Mouse (Mus musculus): ENCODE data around the gene Ppp2r5a. TPM values are rescaled to one million over a fixed set of nuclear protein-coding genes. Genes with fewer than 3 reads are reported as not detected.
A peak's percentile ranks its signal among the peaks of the same experiment; 100 is the strongest.

The Ppp2r5a gene
- polyA plus RNA-seq, 1 experiment: 263 TPM

DNA sequence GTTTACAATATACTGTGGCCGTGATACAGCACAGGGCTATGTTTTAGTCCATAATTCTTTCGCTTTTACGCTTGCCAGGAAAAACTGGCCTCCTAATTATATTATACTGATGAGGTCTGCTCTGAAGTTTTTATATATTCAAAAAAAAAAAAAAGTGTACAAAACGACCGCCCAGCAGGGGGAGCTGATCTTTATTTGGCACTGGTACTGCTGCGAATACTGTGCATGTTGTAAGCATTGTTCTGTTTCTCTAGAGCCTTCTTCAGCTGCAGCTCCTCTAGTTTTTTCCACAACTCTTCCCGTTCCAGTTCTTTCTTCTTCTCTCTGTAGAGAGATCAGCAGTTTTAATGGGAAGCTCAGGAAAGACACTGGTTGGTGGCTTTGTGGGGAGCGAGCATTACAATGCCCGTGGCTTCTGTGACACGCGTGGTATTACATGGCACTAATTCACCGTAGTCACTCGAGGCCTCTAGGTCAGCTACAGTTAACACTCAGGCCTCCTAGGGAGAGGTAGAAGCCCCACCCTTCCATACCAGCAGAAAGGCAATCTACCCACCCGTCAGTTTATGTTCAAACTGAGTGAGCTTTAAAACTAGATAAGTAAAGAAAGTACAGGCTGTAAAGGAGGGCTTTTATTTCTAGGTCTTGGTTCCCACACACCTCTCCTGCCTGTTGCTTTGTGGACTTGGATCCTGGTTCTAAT is 50.1 kb downstream of the Ppp2r5a start:
- TF ChIP-seq POLR2A (IDR thresholded peaks at IDR 0.05; ENCODE audit: insufficient read depth, low read depth, low read length) (no peak), CTCF (IDR thresholded peaks at IDR 0.05; ENCODE audit: insufficient read depth, low read depth, low read length) (no peak)
- Histone ChIP-seq H3K27ac (ENCODE audit: insufficient read depth, low read depth, low read length) (0 out of 2 replicates have a peak overlapping the region, but pooled peaks have one; percentile 15), H3K4me1 (ENCODE audit: control insufficient read depth, insufficient read depth, low read length) (peaks cover 2% of the 10 kb centered on the region; the same call in 1 of the 2 replicates), H3K4me3 (ENCODE audit: insufficient read depth, low read depth, low read length) (no peak overlapping the region)
- 42% methylated on average over 14 of the region's 14 CpGs for WGBS

DNA sequence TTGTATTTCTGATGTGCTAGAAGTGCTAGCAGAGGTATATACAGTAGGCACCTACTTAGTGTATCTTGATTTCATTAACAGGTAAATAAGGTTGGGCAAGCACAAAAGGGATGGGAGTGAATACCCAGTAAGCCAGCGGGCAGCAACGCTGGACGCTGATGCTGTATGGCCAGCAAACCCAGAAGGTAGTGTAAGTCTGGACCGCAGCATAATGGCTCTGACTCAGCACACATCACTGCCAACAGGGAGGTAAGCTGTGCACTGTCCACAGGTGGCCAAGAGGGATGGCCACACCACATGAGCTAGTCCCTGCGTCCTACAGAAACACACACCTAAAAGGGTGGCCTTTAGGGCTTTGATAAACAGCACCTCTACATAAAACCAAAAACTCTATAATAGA is 52.7 kb downstream of the Ppp2r5a start:
- H3K27ac ChIP-seq (ENCODE audit: insufficient read depth, low read depth, low read length): no peak overlapping the region
- H3K4me1 ChIP-seq (ENCODE audit: control insufficient read depth, insufficient read depth, low read length): 0 out of 2 replicates have a peak, but pooled peaks cover 2% of the 10 kb centered on the region
- no peak overlapping the region for H3K4me3 ChIP-seq (ENCODE audit: insufficient read depth, low read depth, low read length)
- no peak for TF ChIP-seq POLR2A (IDR thresholded peaks at IDR 0.05; ENCODE audit: insufficient read depth, low read depth, low read length)
- TF ChIP-seq CTCF (IDR thresholded peaks at IDR 0.05; ENCODE audit: insufficient read depth, low read depth, low read length): no peak
- WGBS: 90% methylated on average over 5 of the region's 5 CpGs

GRCm38 (mm10) chr1:191349486-191350037 is 53.5 kb downstream of the Ppp2r5a start:
- Histone ChIP-seq H3K4me1 (ENCODE audit: control insufficient read depth, insufficient read depth, low read length) (0 out of 2 replicates have a peak, but pooled peaks cover 2% of the 10 kb centered on the region), H3K4me3 (ENCODE audit: insufficient read depth, low read depth, low read length) (no peak overlapping the region), H3K27ac (ENCODE audit: insufficient read depth, low read depth, low read length) (no peak overlapping the region)
- 73% methylated on average over 23 of the region's 23 CpGs for WGBS
- TF ChIP-seq POLR2A (IDR thresholded peaks at IDR 0.05; ENCODE audit: insufficient read depth, low read depth, low read length) (no peak), CTCF (IDR thresholded peaks at IDR 0.05; ENCODE audit: insufficient read depth, low read depth, low read length) (no peak)

- TF ChIP-seq POLR2A (IDR thresholded peaks at IDR 0.05; ENCODE audit: insufficient read depth, low read depth, low read length): no peak
- Histone ChIP-seq H3K4me3 (ENCODE audit: insufficient read depth, low read depth, low read length) (no peak overlapping the region), H3K4me1 (ENCODE audit: control insufficient read depth, insufficient read depth, low read length) (0 out of 2 replicates have a peak, but pooled peaks cover 2% of the 10 kb centered on the region), H3K27ac (ENCODE audit: insufficient read depth, low read depth, low read length) (no peak overlapping the region)
- 69% methylated on average over 5 of the region's 5 CpGs for WGBS
These were observed 54.1 kb downstream of the Ppp2r5a start for GRCm38 (mm10) chr1:191348996-191349395.

GRCm38 (mm10) chr1:191348592-191348991 is 54.5 kb downstream of the Ppp2r5a start:
- Histone ChIP-seq H3K4me1 (ENCODE audit: control insufficient read depth, insufficient read depth, low read length) (0 out of 2 replicates have a peak, but pooled peaks cover 2% of the 10 kb centered on the region), H3K4me3 (ENCODE audit: insufficient read depth, low read depth, low read length) (no peak overlapping the region), H3K27ac (ENCODE audit: insufficient read depth, low read depth, low read length) (no peak overlapping the region)
- TF ChIP-seq CTCF (IDR thresholded peaks at IDR 0.05; ENCODE audit: insufficient read depth, low read depth, low read length): no peak
- no peak for TF ChIP-seq POLR2A (IDR thresholded peaks at IDR 0.05; ENCODE audit: insufficient read depth, low read depth, low read length)
- WGBS: 86% methylated on average over 2 of the region's 2 CpGs

GRCm38 (mm10) chr1:191347602-191348001 is 55.5 kb downstream of the Ppp2r5a start:
- Histone ChIP-seq H3K27ac (ENCODE audit: insufficient read depth, low read depth, low read length) (no peak overlapping the region), H3K4me1 (ENCODE audit: control insufficient read depth, insufficient read depth, low read length) (0 out of 2 replicates have a peak, but pooled peaks cover 2% of the 10 kb centered on the region), H3K4me3 (ENCODE audit: insufficient read depth, low read depth, low read length) (no peak overlapping the region)
- 93% methylated on average over 8 of the region's 8 CpGs for WGBS
- TF ChIP-seq CTCF (IDR thresholded peaks at IDR 0.05; ENCODE audit: insufficient read depth, low read depth, low read length) (no peak), POLR2A (IDR thresholded peaks at IDR 0.05; ENCODE audit: insufficient read depth, low read depth, low read length) (no peak)

GRCm38 (mm10) chr1:191340530-191340929 is 62.5 kb downstream of the Ppp2r5a start:
- H3K4me3 ChIP-seq (ENCODE audit: insufficient read depth, low read depth, low read length): no peak overlapping the region
- TF ChIP-seq POLR2A (IDR thresholded peaks at IDR 0.05; ENCODE audit: insufficient read depth, low read depth, low read length) (no peak), CTCF (IDR thresholded peaks at IDR 0.05; ENCODE audit: insufficient read depth, low read depth, low read length) (no peak)
- no peaks in the 10 kb centered on the region for H3K4me1 ChIP-seq (ENCODE audit: control insufficient read depth, insufficient read depth, low read length)
- 81% methylated on average over 4 of the region's 4 CpGs for WGBS
- H3K27ac ChIP-seq (ENCODE audit: insufficient read depth, low read depth, low read length): no peak overlapping the region

DNA sequence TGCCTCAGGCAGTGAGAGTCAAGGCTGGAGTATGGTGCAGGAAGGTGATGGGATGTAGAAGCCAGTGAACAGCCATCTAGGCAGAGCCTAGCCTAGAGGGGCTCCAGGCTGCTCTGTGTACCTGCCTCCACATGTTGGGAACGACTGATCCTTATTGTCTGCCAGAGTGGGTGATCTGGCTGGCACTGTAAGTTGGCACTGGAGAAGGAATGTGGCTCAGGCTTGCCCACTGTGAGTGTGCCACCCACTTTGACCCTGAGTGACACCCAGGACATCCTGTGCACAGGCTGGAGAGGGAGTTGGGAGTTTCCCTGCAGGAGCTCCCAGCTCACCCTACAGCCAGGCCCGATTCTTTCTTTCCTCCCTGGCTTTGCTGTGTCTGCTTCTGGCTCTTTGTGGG is 63.2 kb downstream of the Ppp2r5a start:
- no peak for TF ChIP-seq CTCF (IDR thresholded peaks at IDR 0.05; ENCODE audit: insufficient read depth, low read depth, low read length)
- TF ChIP-seq POLR2A (IDR thresholded peaks at IDR 0.05; ENCODE audit: insufficient read depth, low read depth, low read length): no peak
- WGBS: 87% methylated on average over 2 of the region's 2 CpGs
- no peak overlapping the region for H3K27ac ChIP-seq (ENCODE audit: insufficient read depth, low read depth, low read length)
- H3K4me3 ChIP-seq (ENCODE audit: insufficient read depth, low read depth, low read length): no peak overlapping the region
- no peaks in the 10 kb centered on the region for H3K4me1 ChIP-seq (ENCODE audit: control insufficient read depth, insufficient read depth, low read length)

- Histone ChIP-seq H3K27ac (ENCODE audit: insufficient read depth, low read depth, low read length) (no peak overlapping the region), H3K4me1 (ENCODE audit: control insufficient read depth, insufficient read depth, low read length) (no peaks in the 10 kb centered on the region), H3K4me3 (ENCODE audit: insufficient read depth, low read depth, low read length) (no peak overlapping the region)
- TF ChIP-seq POLR2A (IDR thresholded peaks at IDR 0.05; ENCODE audit: insufficient read depth, low read depth, low read length): no peak
- no peak for TF ChIP-seq CTCF (IDR thresholded peaks at IDR 0.05; ENCODE audit: insufficient read depth, low read depth, low read length)
- 76% methylated on average over 5 of the region's 5 CpGs for WGBS
These were observed 68.6 kb downstream of the Ppp2r5a start for GRCm38 (mm10) chr1:191334500-191334899.
